Mouse (Mus musculus): ENCODE measurements at regions not wholly inside any gene's neighbourhood (a gene's known extent, or its start where the extent isn't known, plus 50 kb on each side); places are given as distances from the start of the nearest gene placed in this dataset.
A peak's percentile ranks its signal among the peaks of the same experiment; 100 is the strongest.

- no peak for DNase-seq (ENCODE audit: low spot score in 2 of 2)
Observed at GRCm38 (mm10) chr10:21775911-21776761, 105.8 kb upstream of the Sgk1 start.

GRCm38 (mm10) chr10:21776762-21777080, 105.3 kb upstream of the Sgk1 start:
- DNase-seq (ENCODE audit: low spot score in 2 of 2), result no peak

DNA sequence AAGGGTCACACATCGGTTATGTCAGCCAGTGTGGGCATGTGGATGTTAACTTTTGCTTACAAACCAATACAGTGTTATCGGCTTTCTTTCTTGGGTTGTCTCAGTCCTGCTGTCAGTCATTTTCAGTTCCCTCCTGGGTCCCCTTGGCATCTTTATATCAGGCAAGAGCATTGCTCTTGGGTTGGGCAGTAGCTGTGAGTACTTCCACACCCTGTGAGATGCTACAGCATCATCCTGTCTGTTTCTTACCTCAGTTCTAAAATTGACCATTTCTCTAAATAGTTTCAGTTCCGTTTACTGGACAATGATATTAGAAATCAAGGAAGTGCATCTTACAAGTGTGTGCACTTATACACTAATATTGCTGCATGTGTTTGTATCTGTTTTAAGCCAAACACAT, 104.9 kb upstream of the Sgk1 start:
- DNase-seq (ENCODE audit: low spot score in 2 of 2), result no peak

GRCm38 (mm10) chr10:21783478-21783877, 98.5 kb upstream of the Sgk1 start:
- peak; percentile 49 to 84 for DNase-seq (ENCODE audit: low spot score in 2 of 2)

DNA sequence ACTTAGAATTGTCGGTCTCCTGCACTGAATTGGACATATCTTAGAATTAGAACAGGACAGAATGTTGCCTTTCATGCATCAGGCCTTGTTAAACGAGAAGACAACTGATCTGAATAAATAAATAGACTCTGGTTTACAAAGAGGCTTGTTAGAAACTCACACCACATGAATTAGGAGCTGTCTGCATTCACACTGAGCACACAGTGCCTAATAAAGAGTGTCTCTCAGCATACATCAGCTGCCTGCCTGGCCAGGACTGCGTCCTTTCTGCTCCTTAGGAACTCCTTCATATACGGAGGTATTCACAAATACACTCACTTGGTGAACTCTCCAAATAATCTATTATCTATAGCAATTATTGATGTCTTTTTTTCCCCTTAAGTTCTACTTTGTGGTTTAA, 96.9 kb upstream of the Sgk1 start:
- DNase-seq (ENCODE audit: low spot score in 2 of 2), result no peak

GRCm38 (mm10) chr10:21785785-21786184, 96.2 kb upstream of the Sgk1 start:
- no peak for DNase-seq (ENCODE audit: low spot score in 2 of 2)

DNA sequence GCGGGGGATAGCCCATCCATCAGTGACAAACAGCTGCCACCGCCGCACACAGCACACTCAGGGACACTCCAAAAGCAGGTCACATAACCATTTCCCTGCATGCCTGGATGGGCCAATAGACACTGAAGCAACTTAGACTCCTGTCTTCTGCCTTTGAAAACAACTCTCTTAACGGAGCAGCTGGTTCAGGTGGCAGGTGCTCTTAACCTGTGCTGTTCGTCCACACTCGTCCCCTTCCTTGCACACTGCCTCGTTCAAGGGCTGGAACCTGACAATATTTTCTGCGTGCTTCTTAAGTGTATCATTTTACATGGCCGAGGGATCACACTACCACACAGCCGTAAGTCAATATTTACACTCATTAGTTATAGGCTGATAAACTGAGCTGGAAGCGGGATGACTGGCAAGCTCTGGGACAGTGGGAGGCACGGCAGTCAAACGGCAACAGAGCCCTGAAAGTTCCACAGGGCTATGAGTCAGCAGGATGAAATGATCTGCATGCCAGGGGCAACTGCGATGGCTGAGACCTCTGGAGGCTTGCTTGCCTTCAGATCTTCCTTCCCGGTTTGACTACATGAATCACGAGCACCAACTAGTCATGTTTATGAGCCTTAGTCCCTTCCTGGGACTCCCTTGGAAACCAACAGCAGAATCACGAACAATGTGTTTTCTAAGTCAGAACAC, 92.0 kb upstream of the Sgk1 start:
- DNase-seq (ENCODE audit: low spot score in 2 of 2), result no peak

- no peak for DNase-seq (ENCODE audit: low spot score in 2 of 2)
Observed at GRCm38 (mm10) chr10:21790991-21791390, 91.0 kb upstream of the Sgk1 start.

DNA sequence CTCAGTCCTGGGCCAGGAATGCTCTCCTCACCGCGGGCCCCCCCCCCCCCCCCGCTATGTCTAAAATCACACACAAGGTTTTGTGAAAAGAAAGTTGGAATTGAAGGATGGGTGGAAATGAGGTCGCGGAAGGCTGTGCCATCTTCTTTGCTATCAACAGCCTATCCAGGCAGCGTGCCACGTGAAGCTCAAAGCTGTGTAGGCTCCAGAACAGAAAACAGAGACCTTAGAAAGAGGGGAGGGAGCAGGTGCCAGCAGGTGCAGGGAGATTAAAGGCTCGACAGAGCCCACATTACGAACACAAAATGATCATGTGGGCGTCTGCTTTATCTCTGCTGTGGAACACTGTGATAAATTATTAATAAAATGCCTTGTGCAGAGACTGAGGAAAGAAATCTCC, 89.6 kb upstream of the Sgk1 start:
- DNase-seq (ENCODE audit: low spot score in 2 of 2), result no peak

DNA sequence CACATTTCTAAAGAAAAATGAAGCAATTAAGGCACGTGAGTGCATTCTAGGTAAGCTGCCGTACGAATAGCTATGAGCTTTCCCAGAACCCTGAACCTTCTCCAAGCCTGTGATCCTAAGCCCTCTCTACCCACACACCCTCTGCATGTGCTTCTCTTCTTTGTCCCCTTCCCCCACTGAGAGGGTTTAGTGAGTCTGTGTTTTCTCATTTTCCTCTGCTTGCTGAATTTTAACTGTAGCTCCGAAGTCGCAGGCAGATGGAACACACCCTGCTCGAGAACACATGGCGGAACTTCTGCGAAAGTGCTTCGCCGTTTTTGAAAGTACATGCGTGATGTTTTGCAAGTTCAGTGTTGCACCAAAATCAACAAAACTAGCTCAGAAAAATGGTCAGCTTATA, 88.3 kb upstream of the Sgk1 start:
- no peak for DNase-seq (ENCODE audit: low spot score in 2 of 2)

- DNase-seq (ENCODE audit: low spot score in 2 of 2), result no peak
Observed at GRCm38 (mm10) chr10:21796386-21796785, 85.6 kb upstream of the Sgk1 start.

DNA sequence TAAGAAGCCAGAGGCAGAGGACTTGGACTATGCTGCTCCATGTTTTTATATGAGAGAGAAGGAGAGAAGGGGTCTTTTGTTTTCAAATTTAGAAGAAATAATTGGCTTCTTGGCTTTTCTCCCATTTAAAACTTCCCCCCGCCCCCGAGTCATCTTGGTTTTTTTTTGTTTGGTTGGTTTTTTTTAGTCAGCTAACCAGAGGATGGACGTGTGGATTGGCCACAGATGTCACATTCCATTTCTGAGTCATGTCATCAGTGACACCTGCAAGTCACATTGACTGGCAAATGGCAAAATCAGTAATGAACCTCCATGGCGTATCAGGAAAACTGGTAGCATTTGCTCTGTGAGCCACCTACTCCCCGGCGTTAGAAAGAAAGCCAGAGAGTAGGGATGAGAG, 83.9 kb upstream of the Sgk1 start:
- DNase-seq (ENCODE audit: low spot score in 2 of 2), result no peak

GRCm38 (mm10) chr10:21801556-21801955, 80.4 kb upstream of the Sgk1 start:
- DNase-seq (ENCODE audit: low spot score in 2 of 2), result no peak

DNA sequence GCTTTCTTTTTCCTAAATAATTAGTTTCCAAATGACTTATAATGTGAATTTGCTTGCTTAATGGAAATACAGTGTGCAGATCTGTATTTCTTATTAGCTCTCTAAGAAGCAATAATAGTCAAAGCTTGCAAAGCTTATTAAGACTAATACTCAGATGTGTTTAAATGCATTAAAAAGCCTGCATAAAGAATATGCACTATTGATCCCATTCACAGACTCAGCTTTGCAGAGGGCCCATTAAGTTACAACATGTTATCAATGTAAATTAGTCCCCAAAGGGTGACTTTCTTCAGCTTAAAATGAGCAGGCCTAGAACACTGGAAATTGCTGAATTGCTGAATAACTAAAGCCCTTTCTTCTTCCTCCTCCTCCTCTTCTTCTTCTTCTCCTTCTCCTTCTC, 78.8 kb upstream of the Sgk1 start:
- no peak for DNase-seq (ENCODE audit: low spot score in 2 of 2)

DNA sequence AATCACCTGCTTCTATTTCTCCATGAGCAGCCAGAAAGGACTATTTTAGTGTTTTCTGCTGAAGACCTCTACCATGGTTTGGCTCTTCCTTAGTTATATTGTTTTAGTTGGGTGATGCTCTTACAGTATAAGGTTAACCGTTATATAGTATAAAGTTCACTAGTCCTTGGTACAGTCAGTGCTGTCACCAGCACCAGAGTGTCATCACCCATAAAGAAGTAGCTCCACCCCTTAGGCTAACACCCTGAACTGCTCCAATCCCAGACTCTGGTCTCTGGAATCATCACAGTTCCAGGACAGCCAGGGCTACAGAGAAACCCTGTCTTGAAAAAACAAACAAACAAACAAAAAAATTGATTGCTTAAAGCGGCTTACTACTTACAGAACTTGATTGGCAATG, 77.2 kb upstream of the Sgk1 start:
- DNase-seq (ENCODE audit: low spot score in 2 of 2), result no peak

GRCm38 (mm10) chr10:21805606-21806005, 76.4 kb upstream of the Sgk1 start:
- no peak for DNase-seq (ENCODE audit: low spot score in 2 of 2)

GRCm38 (mm10) chr10:21806716-21807115, 75.3 kb upstream of the Sgk1 start:
- no peak for DNase-seq (ENCODE audit: low spot score in 2 of 2)

DNA sequence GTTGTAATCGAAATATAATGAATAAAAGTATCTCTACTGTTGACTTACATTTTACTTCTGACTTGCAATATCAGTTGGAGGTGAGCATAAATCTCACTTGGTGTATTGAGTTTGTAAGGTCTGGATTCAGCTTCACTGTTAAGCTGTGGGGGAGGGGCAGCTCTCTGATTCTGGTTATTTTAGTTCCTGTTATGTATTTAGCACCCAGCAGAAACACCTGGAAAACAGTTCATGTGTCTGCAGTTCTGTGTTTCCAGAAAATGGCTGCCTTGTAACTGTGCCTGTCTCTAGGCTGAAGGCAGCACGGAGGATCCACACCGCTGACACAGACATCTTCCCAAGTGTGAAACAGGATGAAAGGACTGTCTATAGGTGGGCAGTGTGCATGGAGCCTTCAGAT, 62.3 kb upstream of the Sgk1 start:
- DNase-seq (ENCODE audit: low spot score in 2 of 2), result no peak

- no peak for DNase-seq (ENCODE audit: low spot score in 2 of 2)
Observed at GRCm38 (mm10) chr10:21821421-21821820, 60.6 kb upstream of the Sgk1 start.

GRCm38 (mm10) chr10:21824418-21825025, 57.5 kb upstream of the Sgk1 start:
- DNase-seq (ENCODE audit: low spot score in 2 of 2), result no peak

- no peak for DNase-seq (ENCODE audit: low spot score in 2 of 2)
Observed at GRCm38 (mm10) chr10:21826793-21827504, 55.0 kb upstream of the Sgk1 start.

DNA sequence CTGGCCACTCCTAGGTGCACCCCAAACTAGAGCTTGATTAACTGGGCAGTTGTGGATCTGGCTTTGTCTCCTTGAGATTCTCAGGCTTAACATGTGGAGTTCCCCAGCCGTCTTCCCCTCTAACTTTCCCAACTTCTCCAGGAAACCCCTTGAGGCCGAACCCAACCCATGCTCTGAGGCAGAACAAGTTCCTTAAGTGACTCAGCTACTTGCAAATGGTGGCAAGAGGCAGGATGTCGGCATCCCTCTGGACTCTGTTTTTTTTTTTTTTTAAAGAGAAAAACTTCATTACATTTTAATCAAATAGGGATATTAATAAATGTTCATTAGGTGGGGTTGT, 54.5 kb upstream of the Sgk1 start:
- DNase-seq (ENCODE audit: low spot score in 2 of 2), result no peak

Data from heart, adult 9 months (tissue).